Mouse (Mus musculus): ENCODE measurements at regions not wholly inside any gene's neighbourhood (a gene's known extent, or its start where the extent isn't known, plus 50 kb on each side); places are given as distances from the start of the nearest gene placed in this dataset.

DNA sequence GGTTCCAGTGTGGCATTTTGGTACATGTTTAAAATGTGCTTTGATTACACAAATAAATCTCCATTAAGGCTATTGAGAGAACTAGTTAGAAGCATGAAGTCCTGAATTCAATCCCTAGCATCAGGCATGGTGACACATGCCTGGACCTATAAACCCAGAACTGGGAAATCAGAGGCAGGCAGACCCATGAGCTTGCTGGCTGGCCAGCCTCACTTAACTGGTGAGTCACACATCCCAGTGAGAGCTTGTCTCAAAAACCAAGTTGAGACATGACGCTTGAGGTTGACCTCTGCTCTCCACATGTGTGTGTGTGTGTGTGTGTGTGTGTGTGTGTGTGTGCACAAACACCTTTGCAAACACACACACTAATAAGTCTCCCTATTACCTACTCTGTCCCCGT is 112.6 kb downstream of the Pxdc1 start:
- no peaks in the 10 kb centered on the region for H3K9me3 ChIP-seq (ENCODE audit: low read length)
- no peaks in the 10 kb centered on the region for H3K27me3 ChIP-seq (ENCODE audit: insufficient read depth, low read length)
- no peaks in the 10 kb centered on the region for H3K36me3 ChIP-seq (replicated peaks; ENCODE audit: insufficient read depth, low read length)
- no peaks in the 10 kb centered on the region for H3K4me1 ChIP-seq (ENCODE audit: insufficient read depth)
- no peak overlapping the region for H3K9ac ChIP-seq (replicated peaks)
- ATAC-seq (no peak), DNase-seq (no peak)
- no peak overlapping the region for H3K4me2 ChIP-seq (ENCODE audit: low read depth, low read length)
- H3K27ac ChIP-seq (ENCODE audit: low read depth) = no peak overlapping the region
- H3K4me3 ChIP-seq (ENCODE audit: low read depth, low read length) = no peak overlapping the region
- WGBS (ENCODE audit: insufficient replicate concordance) = 77% methylated on average over 2 of the region's 2 CpGs
- TF ChIP-seq CTCF (IDR thresholded peaks at IDR 0.05; ENCODE audit: low read depth) (no peak), EP300 (IDR thresholded peaks at IDR 0.05; ENCODE audit: low read depth) (no peak)

DNA sequence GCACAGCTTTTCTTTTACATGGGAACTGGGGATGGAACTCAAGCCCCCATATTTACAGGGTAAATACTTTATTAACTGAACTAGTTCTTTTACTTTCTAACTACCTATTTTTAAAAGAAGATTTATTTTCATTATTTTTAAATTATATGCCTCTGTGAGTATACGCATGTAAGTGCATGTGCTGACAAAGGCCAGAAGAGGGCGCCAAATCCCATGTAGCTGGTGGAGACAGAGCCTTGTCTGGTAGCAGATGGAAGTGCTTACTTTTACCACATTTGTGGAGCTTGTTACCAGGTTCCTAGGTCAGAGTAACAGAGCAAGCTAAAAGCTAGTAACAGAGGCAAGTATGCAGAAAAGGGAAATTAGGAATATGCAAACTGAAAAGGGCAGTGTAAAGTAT is 119.4 kb downstream of the Pxdc1 start:
- Histone ChIP-seq H3K36me3 (replicated peaks; ENCODE audit: insufficient read depth, low read length) (no peaks in the 10 kb centered on the region), H3K27ac (ENCODE audit: low read depth) (no peak overlapping the region), H3K4me2 (ENCODE audit: low read depth, low read length) (no peak overlapping the region), H3K4me1 (ENCODE audit: insufficient read depth) (no peaks in the 10 kb centered on the region), H3K9me3 (ENCODE audit: low read length) (no peaks in the 10 kb centered on the region), H3K27me3 (ENCODE audit: insufficient read depth, low read length) (no peaks in the 10 kb centered on the region), H3K4me3 (ENCODE audit: low read depth, low read length) (no peak overlapping the region), H3K9ac (replicated peaks) (no peak overlapping the region)
- TF ChIP-seq CTCF (IDR thresholded peaks at IDR 0.05; ENCODE audit: low read depth) (peak; percentile 49), EP300 (IDR thresholded peaks at IDR 0.05; ENCODE audit: low read depth) (no peak)
- 70% methylated on average over 2 of the region's 2 CpGs for WGBS (ENCODE audit: insufficient replicate concordance)
- ATAC-seq = no peak
- peak; percentile 19 for DNase-seq

DNA sequence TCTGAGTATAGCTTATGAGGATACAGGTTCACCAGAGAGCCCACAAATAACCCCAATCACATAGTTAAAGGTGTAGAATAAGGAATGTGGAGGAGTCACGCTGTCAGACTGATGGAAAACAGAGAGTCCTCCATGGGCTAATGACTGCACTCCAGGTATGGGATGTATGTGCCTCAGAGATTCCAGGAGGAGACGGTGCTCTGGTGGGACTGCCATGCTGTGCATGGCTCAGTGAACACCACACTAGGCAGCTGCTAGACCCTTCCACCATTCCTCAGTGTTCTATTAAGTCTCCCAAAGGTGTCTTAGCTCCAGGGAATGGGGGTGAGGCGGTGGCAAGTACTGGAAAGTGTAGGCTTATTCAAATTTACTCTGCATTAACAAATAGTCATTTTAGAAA is 142.0 kb downstream of the Pxdc1 start:
- no peak for ATAC-seq
- no peak for DNase-seq
- 77% methylated on average over 3 of the region's 3 CpGs for WGBS (ENCODE audit: insufficient replicate concordance)
- Histone ChIP-seq H3K4me1 (ENCODE audit: insufficient read depth) (no peaks in the 10 kb centered on the region), H3K27me3 (ENCODE audit: insufficient read depth, low read length) (no peaks in the 10 kb centered on the region), H3K4me2 (ENCODE audit: low read depth, low read length) (no peak overlapping the region), H3K4me3 (ENCODE audit: low read depth, low read length) (no peak overlapping the region), H3K27ac (ENCODE audit: low read depth) (no peak overlapping the region), H3K9me3 (ENCODE audit: low read length) (no peaks in the 10 kb centered on the region), H3K36me3 (replicated peaks; ENCODE audit: insufficient read depth, low read length) (no peaks in the 10 kb centered on the region), H3K9ac (replicated peaks) (no peak overlapping the region)
- TF ChIP-seq EP300 (IDR thresholded peaks at IDR 0.05; ENCODE audit: low read depth) (no peak), CTCF (IDR thresholded peaks at IDR 0.05; ENCODE audit: low read depth) (no peak)

DNA sequence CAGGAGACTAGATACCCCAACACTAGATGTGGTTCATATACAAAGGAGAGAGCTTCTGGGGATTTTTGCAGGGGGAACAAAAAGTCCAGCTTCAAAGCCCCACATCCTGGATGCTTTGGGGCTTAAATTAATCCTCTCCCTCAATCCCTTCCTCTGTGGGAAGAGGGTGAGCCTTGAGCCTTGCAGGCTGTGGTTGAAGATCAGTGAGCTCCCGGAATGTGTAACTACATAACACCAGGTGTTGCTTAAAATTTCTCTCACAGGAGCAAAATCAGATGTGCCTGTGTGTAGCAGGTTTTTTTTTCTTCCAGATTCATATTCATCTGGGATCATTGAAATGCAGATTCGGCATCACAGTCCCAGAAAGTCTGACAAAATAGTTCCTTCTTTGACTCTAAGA is 146.1 kb downstream of the Pxdc1 start:
- DNase-seq (no peak), ATAC-seq (no peak)
- Histone ChIP-seq H3K9ac (replicated peaks) (no peak overlapping the region), H3K27me3 (ENCODE audit: insufficient read depth, low read length) (no peaks in the 10 kb centered on the region), H3K36me3 (replicated peaks; ENCODE audit: insufficient read depth, low read length) (no peaks in the 10 kb centered on the region), H3K4me1 (ENCODE audit: insufficient read depth) (no peaks in the 10 kb centered on the region), H3K9me3 (ENCODE audit: low read length) (no peaks in the 10 kb centered on the region), H3K4me2 (ENCODE audit: low read depth, low read length) (no peak overlapping the region), H3K4me3 (ENCODE audit: low read depth, low read length) (no peak overlapping the region), H3K27ac (ENCODE audit: low read depth) (no peak overlapping the region)
- WGBS (ENCODE audit: insufficient replicate concordance) = 84% methylated on average over 2 of the region's 2 CpGs
- TF ChIP-seq EP300 (IDR thresholded peaks at IDR 0.05; ENCODE audit: low read depth) = no peak
- no peak for TF ChIP-seq CTCF (IDR thresholded peaks at IDR 0.05; ENCODE audit: low read depth)

DNA sequence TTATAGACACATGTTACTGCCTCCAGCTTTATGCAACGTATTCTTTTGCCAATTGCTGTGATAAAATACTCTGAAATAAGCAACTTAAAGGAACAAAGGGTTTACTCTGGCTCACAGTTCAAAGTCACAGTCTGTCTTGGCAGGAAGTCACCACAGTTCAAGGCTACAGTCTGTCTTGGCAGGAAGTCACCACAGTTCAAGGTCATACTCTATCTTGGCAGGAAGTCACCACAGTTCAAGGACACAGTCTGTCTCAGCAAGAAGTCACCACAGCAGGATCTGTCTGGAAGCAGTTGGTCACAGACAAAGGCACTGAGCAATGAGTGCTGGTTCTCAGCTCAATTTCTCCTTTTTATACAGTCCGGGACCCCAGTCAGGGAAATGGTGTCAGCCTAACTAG is 147.4 kb downstream of the Pxdc1 start:
- TF ChIP-seq CTCF (IDR thresholded peaks at IDR 0.05; ENCODE audit: low read depth) (no peak), EP300 (IDR thresholded peaks at IDR 0.05; ENCODE audit: low read depth) (no peak)
- 80% methylated on average over 2 of the region's 2 CpGs for WGBS (ENCODE audit: insufficient replicate concordance)
- H3K9ac ChIP-seq (replicated peaks) = no peak overlapping the region
- no peaks in the 10 kb centered on the region for H3K9me3 ChIP-seq (ENCODE audit: low read length)
- no peaks in the 10 kb centered on the region for H3K36me3 ChIP-seq (replicated peaks; ENCODE audit: insufficient read depth, low read length)
- no peak for ATAC-seq
- H3K27ac ChIP-seq (ENCODE audit: low read depth) = no peak overlapping the region
- H3K4me1 ChIP-seq (ENCODE audit: insufficient read depth) = no peaks in the 10 kb centered on the region
- DNase-seq = no peak
- no peak overlapping the region for H3K4me2 ChIP-seq (ENCODE audit: low read depth, low read length)
- H3K4me3 ChIP-seq (ENCODE audit: low read depth, low read length) = no peak overlapping the region
- H3K27me3 ChIP-seq (ENCODE audit: insufficient read depth, low read length) = no peaks in the 10 kb centered on the region

DNA sequence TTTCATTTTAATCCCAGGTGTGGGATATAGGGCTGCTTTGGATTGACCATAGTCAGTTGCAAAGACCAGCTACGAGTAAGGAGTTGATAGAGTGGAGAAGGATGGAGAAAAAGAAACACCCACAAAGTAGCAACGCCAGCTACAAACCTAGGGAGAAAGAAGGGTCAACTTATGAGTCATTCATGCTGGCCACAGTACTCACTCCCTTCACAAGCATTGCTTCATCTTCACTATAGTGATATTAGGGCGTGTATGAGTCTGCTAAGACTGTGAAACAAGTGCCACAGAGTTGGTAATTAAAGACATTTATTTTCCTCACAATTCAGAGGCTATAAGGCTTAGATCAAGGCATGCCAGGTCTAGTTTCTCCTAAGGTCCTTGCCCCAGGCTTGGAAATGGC is 148.4 kb downstream of the Pxdc1 start:
- Histone ChIP-seq H3K27ac (ENCODE audit: low read depth) (no peak overlapping the region), H3K9me3 (ENCODE audit: low read length) (no peaks in the 10 kb centered on the region), H3K27me3 (ENCODE audit: insufficient read depth, low read length) (no peaks in the 10 kb centered on the region), H3K9ac (replicated peaks) (no peak overlapping the region), H3K36me3 (replicated peaks; ENCODE audit: insufficient read depth, low read length) (no peaks in the 10 kb centered on the region), H3K4me1 (ENCODE audit: insufficient read depth) (no peaks in the 10 kb centered on the region), H3K4me2 (ENCODE audit: low read depth, low read length) (no peak overlapping the region), H3K4me3 (ENCODE audit: low read depth, low read length) (no peak overlapping the region)
- DNase-seq (no peak), ATAC-seq (no peak)
- 73% methylated on average over 3 of the region's 3 CpGs for WGBS (ENCODE audit: insufficient replicate concordance)
- TF ChIP-seq EP300 (IDR thresholded peaks at IDR 0.05; ENCODE audit: low read depth) (no peak), CTCF (IDR thresholded peaks at IDR 0.05; ENCODE audit: low read depth) (no peak)

DNA sequence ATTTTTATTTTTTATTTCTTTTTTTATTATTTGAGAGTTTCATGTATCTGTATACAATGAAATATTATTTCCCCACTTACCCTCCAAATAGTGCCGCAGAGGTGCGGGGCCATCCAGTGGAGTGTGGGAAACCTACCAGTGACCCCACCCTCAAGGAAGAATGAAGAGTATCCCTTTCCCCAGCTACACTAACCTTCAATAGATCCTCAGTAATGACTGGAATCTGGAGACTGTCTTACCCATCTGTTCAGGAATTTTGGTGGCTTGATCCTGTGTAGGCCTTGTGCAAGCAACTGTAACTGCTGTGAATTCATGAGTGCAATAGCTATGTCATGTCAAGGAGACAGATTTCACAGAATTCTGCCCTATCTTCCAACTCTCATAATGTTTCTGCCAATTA is 153.9 kb upstream of the Slc22a23 start:
- TF ChIP-seq EP300 (IDR thresholded peaks at IDR 0.05; ENCODE audit: low read depth) (no peak), CTCF (IDR thresholded peaks at IDR 0.05; ENCODE audit: low read depth) (no peak)

More for the DNA sequence above, 153.9 kb upstream of the Slc22a23 start:
- no peak overlapping the region for H3K27ac ChIP-seq (ENCODE audit: low read depth)
- H3K4me1 ChIP-seq (ENCODE audit: insufficient read depth) = no peaks in the 10 kb centered on the region
- no peaks in the 10 kb centered on the region for H3K9me3 ChIP-seq (ENCODE audit: low read length)
- H3K27me3 ChIP-seq (ENCODE audit: insufficient read depth, low read length) = no peaks in the 10 kb centered on the region
- ATAC-seq = no peak
- WGBS (ENCODE audit: insufficient replicate concordance) = 85% methylated on average over 2 of the region's 2 CpGs
- no peak overlapping the region for H3K9ac ChIP-seq (replicated peaks)
- H3K4me3 ChIP-seq (ENCODE audit: low read depth, low read length) = no peak overlapping the region
- no peaks in the 10 kb centered on the region for H3K36me3 ChIP-seq (replicated peaks; ENCODE audit: insufficient read depth, low read length)
- H3K4me2 ChIP-seq (ENCODE audit: low read depth, low read length) = no peak overlapping the region
- DNase-seq = no peak

Data from liver, postnatal 0 days (tissue).